23 mouse cellular contexts compared by ENCODE assay signal in genomic region chr19:11949878-11950277, GRCm38 (mm10).
"Had no signal": no experiment of that assay in that cellular context is flagged by ENCODE, and none has a peak within 500 bp of the region (broad histone marks: within the 10 kb centered on the region; RNA-seq: fewer than 3 reads in every experiment).

No protein-coding gene starts in this region.

- H3K4me2 ChIP-seq: liver, embryonic 15.5 days; lung, embryonic 15.5 days; midbrain, embryonic 12.5 days; midbrain, embryonic 15.5 days; neural tube, embryonic 13.5 days; neural tube, embryonic 15.5 days had no signal

- H3K9me3 ChIP-seq: liver, embryonic 15.5 days; lung, embryonic 15.5 days; megakaryocyte, embryonic 14.5 days; midbrain, embryonic 10.5 days; midbrain, embryonic 12.5 days; midbrain, embryonic 15.5 days; neural tube, embryonic 13.5 days; neural tube, embryonic 15.5 days had no signal

- H3K27me3 ChIP-seq: liver, embryonic 15.5 days; lung, embryonic 15.5 days; megakaryocyte, embryonic 14.5 days; midbrain, embryonic 12.5 days; midbrain, embryonic 15.5 days; neural tube, embryonic 13.5 days; neural tube, embryonic 15.5 days had no signal

- H3K27ac ChIP-seq: liver, embryonic 15.5 days; lung, embryonic 15.5 days; macrophage; midbrain, embryonic 10.5 days; midbrain, embryonic 12.5 days; midbrain, embryonic 15.5 days; neural tube, embryonic 13.5 days; neural tube, embryonic 15.5 days had no signal

- H3K4me1 ChIP-seq: liver, embryonic 15.5 days; lung, embryonic 15.5 days; midbrain, embryonic 10.5 days; midbrain, embryonic 12.5 days; midbrain, embryonic 15.5 days; neural tube, embryonic 13.5 days; neural tube, embryonic 15.5 days had no signal

- DNase-seq: liver, postnatal 0 days; lung, adult 2 months; lung, postnatal 14 days; lung, postnatal 36 days; retina, postnatal 1 day; right cerebral cortex, adult 18-20 months; right cerebral cortex, postnatal 25 days; right cerebral cortex, postnatal 4 days; spleen, adult 18-20 months; thymus, adult 18-20 months; thymus, postnatal 14 days; thymus, postnatal 36 days had no signal

- H3K9ac ChIP-seq: liver, embryonic 15.5 days; liver, postnatal 0 days; lung, embryonic 15.5 days; midbrain, embryonic 12.5 days; midbrain, embryonic 15.5 days; neural tube, embryonic 13.5 days; neural tube, embryonic 15.5 days had no signal

- ATAC-seq: liver, postnatal 0 days; lung, postnatal 0 days; midbrain, embryonic 15.5 days had no signal

- H3K4me3 ChIP-seq: liver, embryonic 15.5 days; lung, embryonic 15.5 days; megakaryocyte, embryonic 14.5 days; midbrain, embryonic 10.5 days; midbrain, embryonic 12.5 days; midbrain, embryonic 15.5 days; myocyte; neural tube, embryonic 13.5 days; neural tube, embryonic 15.5 days had no signal
